Mouse (Mus musculus): ENCODE results near the gene Amdhd1. TPM values are rescaled to one million over a fixed set of nuclear protein-coding genes. Genes with fewer than 3 reads are reported as not detected.

Amdhd1 gene
- 22.6 and 23.3 TPM in 2 replicates for polyA plus RNA-seq (2015; fragmentation: Nextera tagmentation; extraction: Ambion mirVana)

- WGBS (ENCODE audit: insufficient replicate concordance), result 2% methylated on average over 35 of the region's 35 CpGs
- no peaks in the 10 kb centered on the region for H3K27me3 ChIP-seq (ENCODE audit: control insufficient read depth, insufficient read depth, low read depth, low read length)
- no peaks in the 10 kb centered on the region for H3K9me3 ChIP-seq (replicated peaks; ENCODE audit: control insufficient read depth, low read length)
- H3K36me3 ChIP-seq (ENCODE audit: control insufficient read depth, insufficient read depth), result no peaks in the 10 kb centered on the region
- H3K4me3 ChIP-seq (ENCODE audit: low read depth, low read length), result peak within 1 kb of the TSS; percentile 60
- H3K9ac ChIP-seq (ENCODE audit: low read depth, low read length), result peak within 1 kb of the TSS; percentile 60
- peak; percentile 84 for ATAC-seq (ENCODE audit: low read depth)
- peak within 1 kb of the TSS; percentile 55 for H3K4me2 ChIP-seq (ENCODE audit: low read depth, low read length)
- H3K27ac ChIP-seq (ENCODE audit: low read length), result peak within 1 kb of the TSS; percentile 69
- peaks cover 10% of the 10 kb centered on the region for H3K4me1 ChIP-seq (ENCODE audit: control insufficient read depth, low read depth, low read length)
These were observed at the start of gene Amdhd1 for GRCm38 (mm10) chr10:93539775-93540430. Amdhd1 (minus strand) TSS chr10:93540033.

- under 1% methylated on average over 63 of the region's 63 CpGs for WGBS (ENCODE audit: insufficient replicate concordance)
- Histone ChIP-seq H3K9ac (ENCODE audit: low read depth, low read length) (peak within 1 kb of the TSS; percentile 79), H3K4me1 (ENCODE audit: control insufficient read depth, low read depth, low read length) (peaks cover 19% of the 10 kb centered on the region), H3K9me3 (replicated peaks; ENCODE audit: control insufficient read depth, low read length) (no peaks in the 10 kb centered on the region), H3K27me3 (ENCODE audit: control insufficient read depth, insufficient read depth, low read depth, low read length) (no peaks in the 10 kb centered on the region), H3K4me2 (ENCODE audit: low read depth, low read length) (peak within 1 kb of the TSS; percentile 93), H3K27ac (ENCODE audit: low read length) (peak within 1 kb of the TSS; percentile 47; the same call in 1 of the 2 replicates), H3K36me3 (ENCODE audit: control insufficient read depth, insufficient read depth) (peaks cover 6% of the 10 kb centered on the region), H3K4me3 (ENCODE audit: low read depth, low read length) (peak within 1 kb of the TSS; percentile 87)
- peak; percentile 91 for ATAC-seq (ENCODE audit: low read depth)
These were observed 49.5 kb upstream of the Amdhd1 start, which contains the start of gene Snrpf for GRCm38 (mm10) chr10:93589281-93589848. Snrpf (minus strand) TSS chr10:93589706.

GRCm38 (mm10) chr10:93588796-93589195 lies 49.0 kb upstream of the Amdhd1 start:
- Histone ChIP-seq H3K9ac (ENCODE audit: low read depth, low read length) (peak overlapping the region; percentile 79), H3K36me3 (ENCODE audit: control insufficient read depth, insufficient read depth) (peaks cover 6% of the 10 kb centered on the region), H3K4me1 (ENCODE audit: control insufficient read depth, low read depth, low read length) (peaks cover 16% of the 10 kb centered on the region), H3K4me2 (ENCODE audit: low read depth, low read length) (peak overlapping the region; percentile 93), H3K27me3 (ENCODE audit: control insufficient read depth, insufficient read depth, low read depth, low read length) (no peaks in the 10 kb centered on the region), H3K9me3 (replicated peaks; ENCODE audit: control insufficient read depth, low read length) (no peaks in the 10 kb centered on the region), H3K4me3 (ENCODE audit: low read depth, low read length) (peak overlapping the region; percentile 87), H3K27ac (ENCODE audit: low read length) (peak overlapping the region; percentile 47; the same call in 1 of the 2 replicates)
- 1% methylated on average over 11 of the region's 11 CpGs for WGBS (ENCODE audit: insufficient replicate concordance)
- no peak for ATAC-seq (ENCODE audit: low read depth)

- H3K27ac ChIP-seq (ENCODE audit: low read length), result no peak overlapping the region
- no peaks in the 10 kb centered on the region for H3K9me3 ChIP-seq (replicated peaks; ENCODE audit: control insufficient read depth, low read length)
- no peaks in the 10 kb centered on the region for H3K4me1 ChIP-seq (ENCODE audit: control insufficient read depth, low read depth, low read length)
- H3K4me2 ChIP-seq (ENCODE audit: low read depth, low read length), result no peak overlapping the region
- peak; percentile 19; the same call in 1 of the 2 replicates for ATAC-seq (ENCODE audit: low read depth)
- WGBS (ENCODE audit: insufficient replicate concordance), result 58% methylated on average over 13 of the region's 13 CpGs
- no peak overlapping the region for H3K4me3 ChIP-seq (ENCODE audit: low read depth, low read length)
- no peaks in the 10 kb centered on the region for H3K27me3 ChIP-seq (ENCODE audit: control insufficient read depth, insufficient read depth, low read depth, low read length)
- no peaks in the 10 kb centered on the region for H3K36me3 ChIP-seq (ENCODE audit: control insufficient read depth, insufficient read depth)
- no peak overlapping the region for H3K9ac ChIP-seq (ENCODE audit: low read depth, low read length)
These were observed 37.5 kb upstream of the Amdhd1 start for GRCm38 (mm10) chr10:93577271-93577886.

GRCm38 (mm10) chr10:93575960-93576359 lies 36.1 kb upstream of the Amdhd1 start:
- Histone ChIP-seq H3K4me3 (ENCODE audit: low read depth, low read length) (no peak overlapping the region), H3K4me1 (ENCODE audit: control insufficient read depth, low read depth, low read length) (no peaks in the 10 kb centered on the region), H3K36me3 (ENCODE audit: control insufficient read depth, insufficient read depth) (no peaks in the 10 kb centered on the region), H3K9me3 (replicated peaks; ENCODE audit: control insufficient read depth, low read length) (no peaks in the 10 kb centered on the region), H3K9ac (ENCODE audit: low read depth, low read length) (no peak overlapping the region), H3K27ac (ENCODE audit: low read length) (no peak overlapping the region), H3K27me3 (ENCODE audit: control insufficient read depth, insufficient read depth, low read depth, low read length) (no peaks in the 10 kb centered on the region), H3K4me2 (ENCODE audit: low read depth, low read length) (no peak overlapping the region)
- WGBS (ENCODE audit: insufficient replicate concordance), result 50% methylated on average over 8 of the region's 8 CpGs
- ATAC-seq (ENCODE audit: low read depth), result no peak

GRCm38 (mm10) chr10:93574966-93575365 lies 35.1 kb upstream of the Amdhd1 start:
- no peak for ATAC-seq (ENCODE audit: low read depth)
- Histone ChIP-seq H3K36me3 (ENCODE audit: control insufficient read depth, insufficient read depth) (no peaks in the 10 kb centered on the region), H3K4me2 (ENCODE audit: low read depth, low read length) (no peak overlapping the region), H3K27ac (ENCODE audit: low read length) (no peak overlapping the region), H3K9me3 (replicated peaks; ENCODE audit: control insufficient read depth, low read length) (no peaks in the 10 kb centered on the region), H3K27me3 (ENCODE audit: control insufficient read depth, insufficient read depth, low read depth, low read length) (no peaks in the 10 kb centered on the region), H3K4me1 (ENCODE audit: control insufficient read depth, low read depth, low read length) (no peaks in the 10 kb centered on the region), H3K4me3 (ENCODE audit: low read depth, low read length) (no peak overlapping the region), H3K9ac (ENCODE audit: low read depth, low read length) (no peak overlapping the region)
- WGBS (ENCODE audit: insufficient replicate concordance), result 41% methylated on average over 4 of the region's 4 CpGs

GRCm38 (mm10) chr10:93572209-93572608 lies 32.4 kb upstream of the Amdhd1 start:
- Histone ChIP-seq H3K36me3 (ENCODE audit: control insufficient read depth, insufficient read depth) (no peaks in the 10 kb centered on the region), H3K27me3 (ENCODE audit: control insufficient read depth, insufficient read depth, low read depth, low read length) (no peaks in the 10 kb centered on the region), H3K4me1 (ENCODE audit: control insufficient read depth, low read depth, low read length) (no peaks in the 10 kb centered on the region), H3K4me3 (ENCODE audit: low read depth, low read length) (no peak overlapping the region), H3K9ac (ENCODE audit: low read depth, low read length) (no peak overlapping the region), H3K27ac (ENCODE audit: low read length) (no peak overlapping the region), H3K4me2 (ENCODE audit: low read depth, low read length) (no peak overlapping the region), H3K9me3 (replicated peaks; ENCODE audit: control insufficient read depth, low read length) (no peaks in the 10 kb centered on the region)
- WGBS (ENCODE audit: insufficient replicate concordance), result 45% methylated on average over 2 of the region's 2 CpGs
- no peak for ATAC-seq (ENCODE audit: low read depth)

GRCm38 (mm10) chr10:93568671-93569070 lies 28.8 kb upstream of the Amdhd1 start:
- Histone ChIP-seq H3K4me1 (ENCODE audit: control insufficient read depth, low read depth, low read length) (no peaks in the 10 kb centered on the region), H3K9me3 (replicated peaks; ENCODE audit: control insufficient read depth, low read length) (no peaks in the 10 kb centered on the region), H3K4me2 (ENCODE audit: low read depth, low read length) (no peak overlapping the region), H3K27me3 (ENCODE audit: control insufficient read depth, insufficient read depth, low read depth, low read length) (no peaks in the 10 kb centered on the region), H3K36me3 (ENCODE audit: control insufficient read depth, insufficient read depth) (no peaks in the 10 kb centered on the region), H3K4me3 (ENCODE audit: low read depth, low read length) (no peak overlapping the region), H3K27ac (ENCODE audit: low read length) (no peak overlapping the region), H3K9ac (ENCODE audit: low read depth, low read length) (no peak overlapping the region)
- whole genome bisulfite sequencing (ENCODE audit: insufficient replicate concordance), result 63% methylated on average over 6 of the region's 6 CpGs
- ATAC-seq (ENCODE audit: low read depth), result no peak

Measured in liver, embryonic 16.5 days (tissue).